8 mouse cellular contexts compared by ENCODE assay signal in genomic region chr16:92369260-92369659, GRCm38 (mm10). TPM values are rescaled to one million over a fixed set of nuclear protein-coding genes. Genes with fewer than 3 reads are reported as not detected.
DNase-seq lines count a peak whose midpoint lies in the region; ATAC-seq and TF ChIP-seq lines count a peak whose summit lies in the region.

No protein-coding gene starts in this region.

- H3K27me3 ChIP-seq in heart, postnatal 0 days (ENCODE audit: control insufficient read depth, insufficient read depth, low read length) = no peaks in the 10 kb centered on the region
- H3K27me3 ChIP-seq in limb, embryonic 15.5 days = 0 out of 2 replicates have a peak, but pooled peaks cover 5% of the 10 kb centered on the region
- H3K27me3 ChIP-seq in stomach, embryonic 16.5 days (ENCODE audit: control insufficient read depth, insufficient read depth, low read length) = no peaks in the 10 kb centered on the region

- H3K4me1 ChIP-seq in heart, postnatal 0 days (ENCODE audit: control insufficient read depth, insufficient read depth) = peaks cover 17% of the 10 kb centered on the region; the same call in 1 of the 2 replicates
- peaks cover 17% of the 10 kb centered on the region for H3K4me1 ChIP-seq in limb, embryonic 15.5 days
- no peaks in the 10 kb centered on the region for H3K4me1 ChIP-seq in stomach, embryonic 16.5 days (ENCODE audit: control insufficient read depth, insufficient read depth, low read length)

- intact Hi-C loops in heart, postnatal 25 days (cut with DNase I) = no loop called here

- 32% methylated on average over 2 of the region's 2 CpGs for WGBS in heart, postnatal 0 days
- 35% methylated on average over 2 of the region's 2 CpGs for WGBS in limb, embryonic 15.5 days
- 34% methylated on average over 2 of the region's 2 CpGs for WGBS in stomach, embryonic 16.5 days

- no peak overlapping the region for H3K4me2 ChIP-seq in heart, postnatal 0 days (ENCODE audit: low read depth, low read length)
- no peak overlapping the region for H3K4me2 ChIP-seq in limb, embryonic 15.5 days
- no peak overlapping the region for H3K4me2 ChIP-seq in stomach, embryonic 16.5 days (ENCODE audit: low read depth, low read length)

- TF ChIP-seq CTCF in heart, postnatal 0 days (IDR thresholded peaks at IDR 0.05; ENCODE audit: low read depth) = no peak

- H3K9ac ChIP-seq in heart, postnatal 0 days (replicated peaks; ENCODE audit: low read depth, low read length) = no peak overlapping the region
- no peak overlapping the region for H3K9ac ChIP-seq in limb, embryonic 15.5 days
- no peak overlapping the region for H3K9ac ChIP-seq in stomach, embryonic 16.5 days (ENCODE audit: low read length)

- H3K36me3 ChIP-seq in heart, postnatal 0 days (replicated peaks; ENCODE audit: control insufficient read depth, insufficient read depth, low read length) = no peaks in the 10 kb centered on the region
- H3K36me3 ChIP-seq in limb, embryonic 15.5 days = no peaks in the 10 kb centered on the region
- no peaks in the 10 kb centered on the region for H3K36me3 ChIP-seq in stomach, embryonic 16.5 days (ENCODE audit: control insufficient read depth, insufficient read depth, low read length)

- no peak for TF ChIP-seq EP300 in heart, postnatal 0 days (IDR thresholded peaks at IDR 0.05; ENCODE audit: low read depth)

- ATAC-seq in heart, postnatal 0 days (ENCODE audit: insufficient read depth, low read depth) = peak; percentile 77
- peak; percentile 60; the same call in 1 of the 2 replicates for ATAC-seq in limb, embryonic 15.5 days (ENCODE audit: insufficient number of reproducible peaks, low FRiP score, low TSS enrichment, low read depth)
- peak; percentile 83; the same call in 1 of the 2 replicates for ATAC-seq in stomach, embryonic 16.5 days (ENCODE audit: insufficient read depth, low FRiP score)

- peak overlapping the region; percentile 47; the same call in 1 of the 2 replicates for H3K27ac ChIP-seq in heart, postnatal 0 days (ENCODE audit: low read depth)
- H3K27ac ChIP-seq in limb, embryonic 15.5 days = no peak overlapping the region
- H3K27ac ChIP-seq in stomach, embryonic 16.5 days (ENCODE audit: low read length) = no peak overlapping the region

- H3K4me3 ChIP-seq in heart, postnatal 0 days (ENCODE audit: low read depth, low read length) = no peak overlapping the region
- no peak overlapping the region for H3K4me3 ChIP-seq in limb, embryonic 15.5 days
- H3K4me3 ChIP-seq in stomach, embryonic 16.5 days (replicated peaks; ENCODE audit: low read length) = no peak overlapping the region

- DNase-seq in heart, postnatal 0 days (ENCODE audit: low spot score) = peak; percentile 74
- DNase-seq in heart, postnatal 25 days (ENCODE audit: low spot score) = no peak
- peak; percentile 64 for DNase-seq in embryo, embryonic 11 days
- DNase-seq in cerebellum, adult 18-20 months = no peak
- no peak for DNase-seq in right cerebral cortex, postnatal 10 days (ENCODE audit: low spot score in 2 of 2)
- DNase-seq in thymus, postnatal 4 days = no peak

- H3K9me3 ChIP-seq in heart, postnatal 0 days (replicated peaks; ENCODE audit: control insufficient read depth, low read length) = no peaks in the 10 kb centered on the region
- no peaks in the 10 kb centered on the region for H3K9me3 ChIP-seq in limb, embryonic 15.5 days
- no peaks in the 10 kb centered on the region for H3K9me3 ChIP-seq in stomach, embryonic 16.5 days (replicated peaks; ENCODE audit: control insufficient read depth, low read length)

RNA-seq across cellular contexts. Expression of gene Kcne1, which starts 10.0 kb away (rescaled TPM):
- total RNA-seq in heart, postnatal 0 days (2014; rRNA removed; ENCODE audit: low replicate concordance) = 182 and 283 TPM in 2 replicates
- 324 and 415 TPM in 2 replicates for polyA plus RNA-seq in heart, postnatal 0 days (2015; fragmentation: Nextera tagmentation; extraction: Ambion mirVana)
- 10 to 100 TPM; 39.8 to 40.1 TPM for total RNA-seq in heart, postnatal 25 days (2021)
- polyA plus RNA-seq in limb, embryonic 15.5 days (2015; fragmentation: Nextera tagmentation; extraction: Ambion mirVana) = 0.36 and 0.42 TPM in 2 replicates
- 0.92 and 1.6 TPM in 2 replicates for polyA plus RNA-seq in stomach, embryonic 16.5 days (2015; fragmentation: Nextera tagmentation; extraction: Ambion mirVana)

RNA-seq across cellular contexts. Expression of gene Fam243, which starts 48.0 kb away (rescaled TPM):
- not detected in 2 replicates for total RNA-seq in heart, postnatal 0 days (2014; rRNA removed; ENCODE audit: low replicate concordance)
- polyA plus RNA-seq in heart, postnatal 0 days (2015; fragmentation: Nextera tagmentation; extraction: Ambion mirVana) = 0.05 TPM in 1 of 2 replicates, not detected in the other
- total RNA-seq in heart, postnatal 25 days (2021) = 1 to 10 TPM in 1 of 2 experiments, under 1 TPM in 1; 0.75 to 1.4 TPM
- not detected in 2 replicates for polyA plus RNA-seq in limb, embryonic 15.5 days (2015; fragmentation: Nextera tagmentation; extraction: Ambion mirVana)
- not detected in 2 replicates for polyA plus RNA-seq in stomach, embryonic 16.5 days (2015; fragmentation: Nextera tagmentation; extraction: Ambion mirVana)

Comparison
In these comparisons a context has a peak if more than half of its experiments do, and no peak if none do; other contexts are left out.
1. DNase-seq: peak in heart, postnatal 0 days (single experiment) and embryo, embryonic 11 days (single experiment); none in heart, postnatal 25 days (single experiment), cerebellum, adult 18-20 months (0 of 2), right cerebral cortex, postnatal 10 days (0 of 2) and thymus, postnatal 4 days (single experiment).
2. RNA of gene Kcne1, which starts 10.0 kb away (polyA plus RNA-seq): 324 to 415 TPM in heart, postnatal 0 days; 0.92 to 1.6 TPM in stomach, embryonic 16.5 days and 0.36 to 0.42 TPM in limb, embryonic 15.5 days; every median in the first group is over 100 times any median in the second.
3. Peak in every context shown above with its lines, with median percentiles within 50 percentile points of each other: ATAC-seq.